Mouse (Mus musculus): ENCODE results near the gene Chit1.

- TF ChIP-seq CTCF (IDR thresholded peaks at IDR 0.05; ENCODE audit: extremely low read depth, insufficient read length, insufficient replicate concordance, low read depth, low read length) (no peak), POLR2A (IDR thresholded peaks at IDR 0.05; ENCODE audit: low read depth, low read length) (no peak)
These were observed 41.9 kb downstream of the Chit1 start for GRCm38 (mm10) chr1:134152626-134153590.
